Mouse (Mus musculus) mesoderm, embryonic 11.5 days (tissue): ENCODE results near the gene Ugt2a2.
A peak's percentile ranks its signal among the peaks of the same experiment; 100 is the strongest.
"Not testable (repeated sequence)": the region's sequence is repeated elsewhere in the genome, so short reads cannot be mapped to it uniquely, and the experiment has no call there.

ENCODE experiments used
- DNase-seq: peaks from one replicate; pipeline ENCODE4 v3.0.0-alpha.2; 2012; ENCODE audit warnings: low read depth, low spot score

Ugt2a2 gene

GRCm38 (mm10) chr5:87482160-87482559, at the start of gene Ugt2a2:
Ugt2a2 (minus strand) TSS chr5:87482260.
- no peak for DNase-seq

GRCm38 (mm10) chr5:87523561-87523960, 41.5 kb upstream of the Ugt2a2 start:
- DNase-seq: not testable (repeated sequence)

GRCm38 (mm10) chr5:87505776-87506458, 23.9 kb upstream of the Ugt2a2 start:
- DNase-seq: no peak

DNA sequence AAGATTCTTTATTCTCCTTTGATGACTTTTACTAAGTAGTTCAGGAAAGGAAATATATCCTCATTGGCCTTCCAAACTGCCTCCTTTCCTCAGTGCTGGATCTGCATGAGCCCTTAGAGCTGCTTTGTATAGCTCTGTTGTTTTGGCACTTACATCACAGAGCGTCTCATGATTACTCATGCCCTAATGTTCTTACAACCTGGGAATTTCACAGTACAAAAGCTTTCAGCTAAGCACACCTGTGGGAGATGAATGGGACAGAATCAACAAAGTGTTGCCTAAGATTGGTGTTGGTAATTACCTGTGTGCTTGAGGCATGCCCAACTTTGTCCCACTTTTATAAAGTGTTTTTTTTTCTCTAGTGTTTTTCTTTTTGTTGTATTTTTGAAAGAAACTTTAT, 20.6 kb upstream of the Ugt2a2 start:
- no peak for DNase-seq

- no peak for DNase-seq
Measured at GRCm38 (mm10) chr5:87499341-87499740, 17.3 kb upstream of the Ugt2a2 start.

DNA sequence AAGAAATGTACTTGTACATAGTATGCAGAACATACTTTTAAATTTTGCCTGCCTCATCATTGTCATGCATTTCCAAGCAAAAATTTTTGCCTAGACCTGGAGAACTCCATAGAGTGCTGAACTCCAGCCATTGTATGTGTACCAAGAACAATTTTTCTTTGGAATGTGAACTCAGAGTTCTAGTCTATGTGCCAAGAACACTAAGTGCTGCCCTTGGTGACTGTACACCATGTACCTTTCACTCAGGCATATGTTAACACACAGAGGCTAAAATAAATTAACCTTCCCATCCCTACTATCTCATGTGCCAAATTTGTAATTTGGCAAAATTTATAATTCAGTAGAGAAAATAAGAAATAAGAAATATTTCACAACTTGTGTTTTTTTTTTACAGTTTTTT, 16.9 kb upstream of the Ugt2a2 start:
- no peak for DNase-seq

GRCm38 (mm10) chr5:87490771-87491170, 8.7 kb upstream of the Ugt2a2 start, which contains the start of gene Ugt2a1:
Ugt2a1 (minus strand) TSS chr5:87490871.
- no peak for DNase-seq

- not testable (repeated sequence) for DNase-seq
Measured at GRCm38 (mm10) chr5:87486706-87487105, 4.6 kb upstream of the Ugt2a2 start, which contains the start of gene Gm43638. Gm43638 (minus strand) TSS chr5:87486806.

DNA sequence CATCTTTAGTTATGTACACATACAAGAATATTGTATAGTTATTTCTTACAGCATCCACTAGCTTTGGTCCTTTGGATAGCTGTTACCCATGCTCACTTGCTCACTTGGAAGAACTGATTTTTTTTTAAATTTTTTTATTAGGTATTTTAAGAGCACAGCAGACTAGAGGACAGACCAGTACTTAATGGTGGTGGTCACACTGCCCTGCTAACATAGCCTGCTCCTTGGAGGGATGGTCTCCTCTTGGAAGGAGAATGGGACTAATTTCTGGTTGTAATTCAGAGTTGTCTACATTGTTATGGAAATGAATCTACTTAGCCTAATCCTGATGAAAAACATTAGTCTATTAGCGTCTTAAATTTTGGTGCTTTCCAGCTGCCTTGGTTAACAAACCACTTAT, 23.2 kb downstream of the Ugt2a2 start:
- no peak for DNase-seq

- DNase-seq: no peak
Measured at GRCm38 (mm10) chr5:87457701-87458100, 24.4 kb downstream of the Ugt2a2 start.

- DNase-seq: no peak
Measured at GRCm38 (mm10) chr5:87456216-87456850, 25.7 kb downstream of the Ugt2a2 start.

GRCm38 (mm10) chr5:87455519-87455918, 26.5 kb downstream of the Ugt2a2 start:
- no peak for DNase-seq

- not testable (repeated sequence) for DNase-seq
Measured at GRCm38 (mm10) chr5:87452514-87452913, 29.5 kb downstream of the Ugt2a2 start.

- DNase-seq: peak; percentile 6
Measured at GRCm38 (mm10) chr5:87436264-87436663, 45.8 kb downstream of the Ugt2a2 start.

GRCm38 (mm10) chr5:87425676-87426075, 56.4 kb downstream of the Ugt2a2 start:
- DNase-seq: no peak

DNA sequence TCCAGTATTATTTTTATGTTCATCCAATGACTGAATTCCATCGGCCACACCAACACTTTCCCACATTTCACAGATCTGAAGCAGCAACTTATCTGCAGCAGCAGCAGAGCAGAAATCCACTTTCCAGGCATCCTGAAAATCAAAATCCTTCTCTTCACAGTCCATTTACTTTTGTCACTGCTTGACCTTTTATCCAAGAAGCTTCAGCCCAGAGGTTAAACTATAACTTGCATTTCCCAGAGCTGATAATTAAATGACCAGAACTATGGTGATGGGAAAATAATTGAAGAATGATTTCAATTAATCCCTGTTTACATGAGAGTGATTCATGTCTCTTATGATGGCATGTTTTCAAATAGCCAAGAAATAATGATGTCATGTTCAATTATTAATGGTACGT, 58.0 kb downstream of the Ugt2a2 start, which contains the start of gene Ugt2b38:
Gene Ugt2b38, minus strand, starts transcription at position 163 of the 400 bp plus-strand sequence.
- not testable (repeated sequence) for DNase-seq
